Mouse (Mus musculus): ENCODE results near the gene Olfr1154. TPM values are rescaled to one million over a fixed set of nuclear protein-coding genes. Genes with fewer than 3 reads are reported as not detected.

Gene Olfr1154
- total RNA-seq (2021) = not detected

DNA sequence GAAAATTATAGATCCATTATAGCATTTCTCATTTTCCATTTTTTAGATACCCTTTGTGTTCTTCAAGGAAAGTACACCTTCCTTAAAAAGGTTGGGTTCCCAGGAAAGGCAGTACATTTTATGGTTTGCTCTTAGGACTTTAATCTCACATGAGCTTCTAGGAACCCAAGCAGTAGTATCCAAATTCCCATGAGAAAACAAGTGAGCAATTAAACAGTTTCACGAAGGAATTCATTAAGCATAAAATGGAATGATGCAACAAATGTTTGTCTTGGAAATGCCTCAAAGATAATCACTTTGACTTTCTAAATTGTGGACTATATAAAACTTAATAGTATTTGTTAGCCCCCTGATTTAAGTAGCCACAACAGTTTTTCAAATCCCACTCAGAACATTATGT is at the start of gene Olfr1154:
Olfr1154 (minus strand) TSS at position 101 of the 400 bp plus-strand sequence.
- intact Hi-C loops (cut with DNase I) = no loop called here
- DNase-seq = no peak

DNA sequence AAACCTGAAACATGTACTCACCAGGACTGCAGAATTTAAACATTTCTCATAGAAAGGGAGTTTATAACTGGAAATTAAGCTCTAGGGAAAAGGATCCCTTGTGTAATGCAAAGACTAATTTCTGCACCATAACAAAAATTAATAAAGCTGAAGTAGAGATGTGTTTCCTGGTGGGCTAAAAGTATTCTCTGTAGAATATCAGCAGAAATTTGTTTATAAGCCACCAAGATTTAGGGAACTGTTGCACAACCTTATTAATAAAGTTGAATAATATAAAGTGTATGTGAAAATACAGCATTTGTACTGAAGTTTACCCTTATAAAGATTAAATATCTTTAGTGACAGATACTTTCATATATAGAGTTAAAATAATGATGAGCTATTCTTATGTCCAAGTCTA is 48.0 kb upstream of the Olfr1154 start, which contains the start of gene Olfr1156:
Olfr1156 (minus strand) TSS at position 101 of the 400 bp plus-strand sequence.
- intact Hi-C loops (cut with DNase I) = no loop called here
- DNase-seq = no peak

DNA sequence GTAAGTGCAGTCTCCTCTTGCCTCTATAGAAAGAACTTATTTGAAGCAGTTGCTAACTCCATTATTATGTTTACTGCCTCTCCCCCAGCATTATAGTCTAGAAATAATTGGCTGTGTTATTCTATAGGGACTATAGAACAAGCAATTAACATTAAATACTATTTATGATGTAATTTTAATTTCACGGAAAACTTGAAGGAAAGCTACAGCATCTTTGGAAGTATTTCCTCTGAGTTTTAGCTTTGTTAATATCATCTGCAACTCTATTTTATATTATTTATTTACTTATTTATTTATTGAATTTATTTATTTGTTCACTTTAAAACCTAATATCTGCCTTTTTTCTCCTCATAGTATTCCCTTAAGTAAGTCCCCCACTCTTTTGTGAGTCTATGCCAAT is 40.1 kb upstream of the Olfr1154 start, which contains the start of gene Olfr1155:
Olfr1155 (minus strand) TSS at position 101 of the 400 bp plus-strand sequence.
- DNase-seq = no peak
- intact Hi-C loops (cut with DNase I) = no loop called here

DNA sequence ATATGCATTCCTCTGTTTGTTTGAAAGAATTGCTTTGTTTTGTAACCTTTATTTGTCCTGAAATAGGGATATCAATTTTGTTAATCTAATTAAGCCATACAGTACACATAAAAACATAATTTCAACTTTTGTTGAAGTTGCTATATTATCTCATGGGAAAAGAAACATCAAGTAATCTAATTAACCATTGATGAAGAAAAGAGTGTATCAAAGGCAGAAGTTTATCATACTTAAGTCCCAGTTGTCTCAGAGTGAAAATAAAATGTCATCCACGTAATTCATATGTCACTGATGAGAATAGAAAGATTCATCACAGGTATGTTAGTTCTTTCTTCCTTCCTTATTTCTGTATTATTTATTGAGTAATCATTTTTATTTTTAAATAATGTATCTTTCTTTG is 10.3 kb downstream of the Olfr1154 start, which contains the start of gene Olfr1153:
Olfr1153 (plus strand) TSS at position 301 of the 400 bp plus-strand sequence.
- DNase-seq = no peak
- intact Hi-C loops (cut with DNase I) = no loop called here

DNA sequence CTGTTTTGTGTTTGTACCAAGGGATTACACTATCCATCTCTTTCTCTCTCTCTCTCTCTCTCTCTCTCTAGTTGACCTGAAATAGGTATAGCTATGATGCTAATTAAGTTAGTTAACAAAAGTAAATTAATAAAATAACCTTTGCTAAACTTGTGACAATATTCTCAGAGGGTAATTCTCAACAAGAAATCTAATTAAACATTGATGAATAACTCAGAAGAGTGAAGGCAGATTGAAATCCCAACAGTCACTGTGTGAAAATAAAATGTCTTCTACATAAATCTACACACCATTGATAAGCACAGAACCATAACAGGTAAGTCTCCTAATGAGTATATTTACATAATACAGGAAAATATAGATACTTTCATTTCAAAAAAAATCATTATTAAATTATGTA is 38.8 kb downstream of the Olfr1154 start, which contains the start of gene Olfr1152:
Olfr1152 (plus strand) TSS at position 301 of the 400 bp plus-strand sequence.
- intact Hi-C loops (cut with DNase I) = no loop called here
- no peak for DNase-seq

DNA sequence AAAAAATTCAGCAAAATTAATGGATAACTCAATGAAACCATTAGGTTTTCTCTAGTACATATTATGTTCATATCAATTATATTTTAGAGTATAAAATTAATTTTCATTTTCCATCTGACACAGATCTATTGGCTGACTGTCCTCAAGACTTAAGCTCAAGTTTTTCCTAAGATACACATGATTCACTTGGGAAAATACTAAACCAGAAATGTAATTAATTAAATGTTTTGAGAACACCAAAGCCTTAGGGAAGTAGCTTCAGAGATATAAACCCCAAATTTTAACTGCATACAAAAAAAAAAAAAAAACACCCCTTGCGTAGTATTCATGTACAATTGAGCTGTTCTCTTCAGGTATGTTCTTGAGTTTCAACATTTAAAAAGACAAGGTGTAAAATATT is 49.4 kb downstream of the Olfr1154 start, which contains the start of gene Olfr1151:
Olfr1151 (plus strand) TSS at position 301 of the 400 bp plus-strand sequence.
- intact Hi-C loops (cut with DNase I) = no loop called here
- DNase-seq = no peak

Other genes with a start within 250 kb of the Olfr1154 start
- not detected for gene Olfr1134, start 246.7 kb downstream of the Olfr1154 start, total RNA-seq (2021)
- not detected for gene Olfr1135, start 231.5 kb downstream of the Olfr1154 start, total RNA-seq (2021)
- not detected for gene Olfr1136, start 211.2 kb downstream of the Olfr1154 start, total RNA-seq (2021)
- not detected for gene Olfr1137, start 192.0 kb downstream of the Olfr1154 start, total RNA-seq (2021)
- not detected for gene Olfr1138, start 165.2 kb downstream of the Olfr1154 start, total RNA-seq (2021)
- gene Olfr1140, start 161.4 kb downstream of the Olfr1154 start, total RNA-seq (2021) = not detected
- not detected for gene Olfr1141, start 151.2 kb downstream of the Olfr1154 start, total RNA-seq (2021)
- not detected for gene Olfr152, start 125.7 kb downstream of the Olfr1154 start, total RNA-seq (2021)
- gene Olfr1143, start 104.6 kb downstream of the Olfr1154 start, total RNA-seq (2021) = not detected
- gene Olfr1145, start 95.3 kb downstream of the Olfr1154 start, total RNA-seq (2021) = not detected
- gene Olfr1148, start 74.6 kb downstream of the Olfr1154 start, total RNA-seq (2021) = not detected
- gene Olfr1150-ps1, start 61.2 kb downstream of the Olfr1154 start, total RNA-seq (2021) = not detected
- gene Olfr1151, start 49.3 kb downstream of the Olfr1154 start, total RNA-seq (2021) = not detected
- gene Olfr1152, start 38.7 kb downstream of the Olfr1154 start, total RNA-seq (2021) = not detected
- gene Olfr1153, start 10.2 kb downstream of the Olfr1154 start, total RNA-seq (2021) = not detected
- not detected for gene Olfr1155, start 40.0 kb upstream of the Olfr1154 start, total RNA-seq (2021)
- gene Olfr1156, start 47.9 kb upstream of the Olfr1154 start, total RNA-seq (2021) = not detected
- gene Olfr1157, start 63.1 kb upstream of the Olfr1154 start, total RNA-seq (2021) = not detected
- not detected for gene Olfr74, start 69.5 kb upstream of the Olfr1154 start, total RNA-seq (2021)
- gene Olfr1158, start 84.9 kb upstream of the Olfr1154 start, total RNA-seq (2021) = not detected
- not detected for gene Olfr1160, start 103.1 kb upstream of the Olfr1154 start, total RNA-seq (2021)
- not detected for gene Olfr1161, start 117.6 kb upstream of the Olfr1154 start, total RNA-seq (2021)
- not detected for gene Olfr73, start 132.5 kb upstream of the Olfr1154 start, total RNA-seq (2021)
- gene Olfr1162, start 146.0 kb upstream of the Olfr1154 start, total RNA-seq (2021) = not detected
- gene Olfr1163, start 166.7 kb upstream of the Olfr1154 start, total RNA-seq (2021) = not detected
- not detected for gene Olfr1164, start 188.8 kb upstream of the Olfr1154 start, total RNA-seq (2021)
- gene Olfr1166, start 223.1 kb upstream of the Olfr1154 start, total RNA-seq (2021) = not detected